Mouse (Mus musculus) olfactory bulb, adult 2 months (tissue): ENCODE results near the gene Zfp384.

Experiments used
- CTCF ChIP-seq: fragments of 200-500 bp; IDR thresholded peaks from 2 replicates; pipeline ENCODE4 v1.5.1; 2012; ENCODE audit warnings: low read depth, mild to moderate bottlenecking, low read length, moderate library complexity; ENCODE audit not compliant: insufficient read depth
- POLR2A ChIP-seq: fragments of 200-500 bp; IDR thresholded peaks from 2 replicates; pipeline ENCODE4 v1.6.1; 2012; ENCODE audit warnings: mild to moderate bottlenecking, low read depth, low read length, moderate library complexity; ENCODE audit not compliant: insufficient read depth

GRCm38 (mm10) chr6:124967766-124968165 is 41.2 kb upstream of the Zfp384 start:
- TF ChIP-seq CTCF (no peak), POLR2A (no peak)
